Mouse (Mus musculus) midbrain, embryonic 16.5 days (tissue): Measurements from ENCODE around the gene Eif4enif1. TPM values are rescaled to one million over a fixed set of nuclear protein-coding genes. Genes with fewer than 3 reads are reported as not detected.

Experiments used
- ATAC-seq: fragments of 200-750 bp; cut with Nextera tagmentation; 2 replicates; pipeline ENCODE4 v1.8.0; 2017; ENCODE audit warnings: moderate TSS enrichment
- H3K27ac ChIP-seq: fragments of 300-500 bp; sonication (generic); 2 replicates; pipeline ENCODE4 v1.5.1; 2014; ENCODE audit warnings: mild to moderate bottlenecking, low read length, mixed read lengths
- H3K27me3 ChIP-seq: fragments of 300-500 bp; sonication (generic); 2 replicates; pipeline ENCODE4 v1.6.1; 2014; ENCODE audit warnings: low read depth, low read length, mixed read lengths; ENCODE audit not compliant: control insufficient read depth, insufficient read depth
- H3K36me3 ChIP-seq: fragments of 300-500 bp; sonication (generic); 2 replicates; pipeline ENCODE4 v1.6.1; 2014; ENCODE audit warnings: mild to moderate bottlenecking, low read length, moderate library complexity, mixed read lengths; ENCODE audit not compliant: control insufficient read depth, insufficient read depth
- H3K4me1 ChIP-seq: fragments of 300-500 bp; sonication (generic); 2 replicates; pipeline ENCODE4 v1.6.1; 2014; ENCODE audit warnings: mild to moderate bottlenecking, low read length, mixed read lengths; ENCODE audit not compliant: control insufficient read depth, insufficient read depth
- H3K4me2 ChIP-seq: fragments of 300-500 bp; sonication (generic); 2 replicates; pipeline ENCODE4 v1.6.1; 2014; ENCODE audit warnings: mild to moderate bottlenecking, low read length, mixed read lengths
- H3K4me3 ChIP-seq: fragments of 300-500 bp; sonication (generic); 2 replicates; pipeline ENCODE4 v1.5.1; 2014; ENCODE audit warnings: low read depth, mild to moderate bottlenecking, low read length, moderate library complexity, mixed read lengths
- H3K9ac ChIP-seq: fragments of 300-500 bp; sonication (generic); 2 replicates; pipeline ENCODE4 v1.6.1; 2014; ENCODE audit warnings: low read depth, low read length, mixed read lengths
- H3K9me3 ChIP-seq: fragments of 300-500 bp; sonication (generic); replicated peaks from 2 replicates; pipeline ENCODE4 v1.6.1; 2014; ENCODE audit warnings: mild to moderate bottlenecking, low read length, mixed read lengths; ENCODE audit not compliant: control insufficient read depth, poor library complexity, severe bottlenecking
- whole genome bisulfite sequencing: fragments of 180-500 bp; shearing (Covaris S2); extraction: QIAGEN DNeasy Blood & Tissue Kit; methylation state at CpG from one replicate; pipeline ENCODE4 v1.1.7; 2014; 5-methylcytosine and 5-hydroxymethylcytosine counted together
- polyA plus RNA-seq: library from polyadenylated mRNA; unstranded; fragments of >200 nt; fragmentation: Nextera tagmentation; extraction: Ambion mirVana; gene quantifications from 2 replicates; pipeline ENCODE4 v1.2.1, GENCODE M21; 2015

Gene Eif4enif1
- polyA plus RNA-seq, 1 experiment from 2014 or later, result 54.2 TPM

GRCm38 (mm10) chr11:3235277-3235676, 33.1 kb downstream of the Eif4enif1 start:
- H3K9ac ChIP-seq, result no peak overlapping the region
- 77% methylated on average over 5 of the region's 5 CpGs for WGBS
- H3K9me3 ChIP-seq, result no peaks in the 10 kb centered on the region
- H3K27me3 ChIP-seq, result no peaks in the 10 kb centered on the region
- peaks cover 39% of the 10 kb centered on the region for H3K36me3 ChIP-seq
- ATAC-seq, result no peak
- H3K4me3 ChIP-seq, result no peak overlapping the region
- H3K4me2 ChIP-seq, result no peak overlapping the region
- H3K4me1 ChIP-seq, result no peaks in the 10 kb centered on the region
- no peak overlapping the region for H3K27ac ChIP-seq

GRCm38 (mm10) chr11:3242395-3242794, 40.2 kb downstream of the Eif4enif1 start:
- Histone ChIP-seq H3K4me3 (no peak overlapping the region), H3K27me3 (no peaks in the 10 kb centered on the region), H3K4me2 (no peak overlapping the region), H3K9me3 (no peaks in the 10 kb centered on the region), H3K27ac (no peak overlapping the region), H3K9ac (no peak overlapping the region), H3K4me1 (no peaks in the 10 kb centered on the region), H3K36me3 (peaks cover 52% of the 10 kb centered on the region)
- no peak for ATAC-seq
- 96% methylated on average over 7 of the region's 7 CpGs for WGBS

GRCm38 (mm10) chr11:3243771-3244170, 41.6 kb downstream of the Eif4enif1 start:
- WGBS, result 80% methylated on average over 4 of the region's 4 CpGs

GRCm38 (mm10) chr11:3247387-3247786, 45.2 kb downstream of the Eif4enif1 start:
- H3K36me3 ChIP-seq, result peaks cover 57% of the 10 kb centered on the region
- no peak overlapping the region for H3K27ac ChIP-seq
- H3K4me2 ChIP-seq, result no peak overlapping the region
- ATAC-seq, result no peak
- no peaks in the 10 kb centered on the region for H3K9me3 ChIP-seq
- H3K4me3 ChIP-seq, result no peak overlapping the region
- WGBS, result 100% methylated on average over 2 of the region's 2 CpGs
- no peak overlapping the region for H3K9ac ChIP-seq
- H3K4me1 ChIP-seq, result no peaks in the 10 kb centered on the region
- no peaks in the 10 kb centered on the region for H3K27me3 ChIP-seq

More at GRCm38 (mm10) chr11:3243771-3244170, 41.6 kb downstream of the Eif4enif1 start:
- H3K4me2 ChIP-seq, result no peak overlapping the region
- H3K4me3 ChIP-seq, result no peak overlapping the region
- no peaks in the 10 kb centered on the region for H3K27me3 ChIP-seq
- no peaks in the 10 kb centered on the region for H3K4me1 ChIP-seq
- H3K36me3 ChIP-seq, result peaks cover 54% of the 10 kb centered on the region
- H3K9me3 ChIP-seq, result no peaks in the 10 kb centered on the region
- no peak overlapping the region for H3K27ac ChIP-seq
- no peak overlapping the region for H3K9ac ChIP-seq
- no peak for ATAC-seq

- WGBS, result 93% methylated on average over 1 of the region's 1 CpGs
- peaks cover 33% of the 10 kb centered on the region for H3K36me3 ChIP-seq
- no peak for ATAC-seq
Measured at GRCm38 (mm10) chr11:3259537-3259936, 57.3 kb downstream of the Eif4enif1 start.

GRCm38 (mm10) chr11:3265291-3266078, 63.3 kb downstream of the Eif4enif1 start:
- peaks cover 29% of the 10 kb centered on the region for H3K4me1 ChIP-seq
- WGBS, result under 1% methylated on average over 26 of the region's 26 CpGs
- peak; percentile 3 for ATAC-seq
- H3K4me3 ChIP-seq, result peak overlapping the region; percentile 65
- H3K27ac ChIP-seq, result peak overlapping the region; percentile 91
- peak overlapping the region; percentile 70 for H3K4me2 ChIP-seq
- no peaks in the 10 kb centered on the region for H3K9me3 ChIP-seq
- peaks cover 9% of the 10 kb centered on the region; the same call in 1 of the 2 replicates for H3K36me3 ChIP-seq
- peak overlapping the region; percentile 87 for H3K9ac ChIP-seq
- no peaks in the 10 kb centered on the region for H3K27me3 ChIP-seq

More at GRCm38 (mm10) chr11:3259537-3259936, 57.3 kb downstream of the Eif4enif1 start:
- Histone ChIP-seq H3K9me3 (no peaks in the 10 kb centered on the region), H3K4me1 (peaks cover 15% of the 10 kb centered on the region), H3K27ac (no peak overlapping the region), H3K27me3 (no peaks in the 10 kb centered on the region), H3K4me3 (no peak overlapping the region), H3K9ac (no peak overlapping the region), H3K4me2 (no peak overlapping the region)

- Histone ChIP-seq H3K4me2 (peak within 1 kb of the TSS; percentile 70), H3K27me3 (no peaks in the 10 kb centered on the region), H3K9ac (peak within 1 kb of the TSS; percentile 87), H3K4me1 (peaks cover 29% of the 10 kb centered on the region), H3K36me3 (peaks cover 9% of the 10 kb centered on the region; the same call in 1 of the 2 replicates), H3K9me3 (no peaks in the 10 kb centered on the region), H3K27ac (peak within 1 kb of the TSS; percentile 91), H3K4me3 (peak within 1 kb of the TSS; percentile 65)
- WGBS, result under 1% methylated on average over 68 of the region's 72 CpGs
- ATAC-seq, result peak; percentile 98
Measured at GRCm38 (mm10) chr11:3266079-3266685, 64.0 kb downstream of the Eif4enif1 start, which contains the start of gene Drg1. Gene Drg1, minus strand, starts transcription at chr11:3266415.

- Histone ChIP-seq H3K36me3 (0 out of 2 replicates have a peak, but pooled peaks cover 3% of the 10 kb centered on the region), H3K4me1 (peaks cover 29% of the 10 kb centered on the region), H3K4me3 (peak overlapping the region; percentile 65), H3K27me3 (no peaks in the 10 kb centered on the region), H3K4me2 (peak overlapping the region; percentile 49), H3K27ac (peak overlapping the region; percentile 91), H3K9ac (peak overlapping the region; percentile 87), H3K9me3 (no peaks in the 10 kb centered on the region)
- 57% methylated on average over 7 of the region's 7 CpGs for WGBS
- peak; percentile 28; the same call in 1 of the 2 replicates for ATAC-seq
Measured at GRCm38 (mm10) chr11:3267133-3267532, 64.9 kb downstream of the Eif4enif1 start.

- H3K9ac ChIP-seq, result no peak overlapping the region
- no peak overlapping the region for H3K27ac ChIP-seq
- H3K27me3 ChIP-seq, result no peaks in the 10 kb centered on the region
- H3K4me2 ChIP-seq, result no peak overlapping the region
- WGBS, result 32% methylated on average over 4 of the region's 4 CpGs
- no peaks in the 10 kb centered on the region for H3K9me3 ChIP-seq
- H3K36me3 ChIP-seq, result no peaks in the 10 kb centered on the region
- no peak for ATAC-seq
- H3K4me1 ChIP-seq, result peaks cover 17% of the 10 kb centered on the region
- H3K4me3 ChIP-seq, result no peak overlapping the region
Measured at GRCm38 (mm10) chr11:3269241-3269640, 67.0 kb downstream of the Eif4enif1 start.
